Mouse (Mus musculus): Measurements from ENCODE around the gene Morn5. TPM values are rescaled to one million over a fixed set of nuclear protein-coding genes. Genes with fewer than 3 reads are reported as not detected.

The Morn5 gene
- polyA plus RNA-seq, 1 experiment, result 2.3 TPM

GRCm38 (mm10) chr2:36071660-36072305 lies 22.5 kb downstream of the Morn5 start:
- DNase-seq (ENCODE audit: low read depth), result no peak
- no peak for TF ChIP-seq POLR2A (IDR thresholded peaks at IDR 0.05; ENCODE audit: borderline replicate concordance, extremely low read depth, insufficient read depth, insufficient read length, poor library complexity, severe bottlenecking)
- TF ChIP-seq CTCF (IDR thresholded peaks at IDR 0.05; ENCODE audit: borderline replicate concordance, extremely low read depth, insufficient read depth, insufficient read length), result no peak

- no peak for DNase-seq (ENCODE audit: low read depth)
- no peak for TF ChIP-seq POLR2A (IDR thresholded peaks at IDR 0.05; ENCODE audit: borderline replicate concordance, extremely low read depth, insufficient read depth, insufficient read length, poor library complexity, severe bottlenecking)
- TF ChIP-seq CTCF (IDR thresholded peaks at IDR 0.05; ENCODE audit: borderline replicate concordance, extremely low read depth, insufficient read depth, insufficient read length), result no peak
Measured at GRCm38 (mm10) chr2:36073781-36074180, 24.5 kb downstream of the Morn5 start.

- no peak for DNase-seq (ENCODE audit: low read depth)
- TF ChIP-seq POLR2A (IDR thresholded peaks at IDR 0.05; ENCODE audit: borderline replicate concordance, extremely low read depth, insufficient read depth, insufficient read length, poor library complexity, severe bottlenecking) (no peak), CTCF (IDR thresholded peaks at IDR 0.05; ENCODE audit: borderline replicate concordance, extremely low read depth, insufficient read depth, insufficient read length) (no peak)
Measured at GRCm38 (mm10) chr2:36075210-36075609, 26.0 kb downstream of the Morn5 start.

- no peak for TF ChIP-seq CTCF (IDR thresholded peaks at IDR 0.05; ENCODE audit: borderline replicate concordance, extremely low read depth, insufficient read depth, insufficient read length)
- peak; percentile 76 for DNase-seq (ENCODE audit: low read depth)
Measured at GRCm38 (mm10) chr2:36077160-36077761, 28.0 kb downstream of the Morn5 start.

GRCm38 (mm10) chr2:36081446-36081845 lies 32.2 kb downstream of the Morn5 start:
- DNase-seq (ENCODE audit: low read depth), result no peak
- no peak for TF ChIP-seq POLR2A (IDR thresholded peaks at IDR 0.05; ENCODE audit: borderline replicate concordance, extremely low read depth, insufficient read depth, insufficient read length, poor library complexity, severe bottlenecking)
- no peak for TF ChIP-seq CTCF (IDR thresholded peaks at IDR 0.05; ENCODE audit: borderline replicate concordance, extremely low read depth, insufficient read depth, insufficient read length)

- DNase-seq (ENCODE audit: low read depth), result peak; percentile 53
Measured at GRCm38 (mm10) chr2:36082802-36083580, 33.7 kb downstream of the Morn5 start.

GRCm38 (mm10) chr2:36085041-36085440 lies 35.8 kb downstream of the Morn5 start:
- TF ChIP-seq POLR2A (IDR thresholded peaks at IDR 0.05; ENCODE audit: borderline replicate concordance, extremely low read depth, insufficient read depth, insufficient read length, poor library complexity, severe bottlenecking), result no peak
- no peak for TF ChIP-seq CTCF (IDR thresholded peaks at IDR 0.05; ENCODE audit: borderline replicate concordance, extremely low read depth, insufficient read depth, insufficient read length)
- DNase-seq (ENCODE audit: low read depth), result no peak

More at GRCm38 (mm10) chr2:36082802-36083580, 33.7 kb downstream of the Morn5 start:
- no peak for TF ChIP-seq CTCF (IDR thresholded peaks at IDR 0.05; ENCODE audit: borderline replicate concordance, extremely low read depth, insufficient read depth, insufficient read length)
- TF ChIP-seq POLR2A (IDR thresholded peaks at IDR 0.05; ENCODE audit: borderline replicate concordance, extremely low read depth, insufficient read depth, insufficient read length, poor library complexity, severe bottlenecking), result no peak

GRCm38 (mm10) chr2:36089190-36089589 lies 39.9 kb downstream of the Morn5 start:
- DNase-seq (ENCODE audit: low read depth), result peak; percentile 47
- TF ChIP-seq POLR2A (IDR thresholded peaks at IDR 0.05; ENCODE audit: borderline replicate concordance, extremely low read depth, insufficient read depth, insufficient read length, poor library complexity, severe bottlenecking) (no peak), CTCF (IDR thresholded peaks at IDR 0.05; ENCODE audit: borderline replicate concordance, extremely low read depth, insufficient read depth, insufficient read length) (no peak)

GRCm38 (mm10) chr2:36090853-36091741 lies 41.8 kb downstream of the Morn5 start:
- peak; percentile 77 for DNase-seq (ENCODE audit: low read depth)
- TF ChIP-seq POLR2A (IDR thresholded peaks at IDR 0.05; ENCODE audit: borderline replicate concordance, extremely low read depth, insufficient read depth, insufficient read length, poor library complexity, severe bottlenecking), result no peak
- no peak for TF ChIP-seq CTCF (IDR thresholded peaks at IDR 0.05; ENCODE audit: borderline replicate concordance, extremely low read depth, insufficient read depth, insufficient read length)

- no peak for DNase-seq (ENCODE audit: low read depth)
- TF ChIP-seq POLR2A (IDR thresholded peaks at IDR 0.05; ENCODE audit: borderline replicate concordance, extremely low read depth, insufficient read depth, insufficient read length, poor library complexity, severe bottlenecking) (no peak), CTCF (IDR thresholded peaks at IDR 0.05; ENCODE audit: borderline replicate concordance, extremely low read depth, insufficient read depth, insufficient read length) (no peak)
Measured at GRCm38 (mm10) chr2:36092748-36093147, 43.5 kb downstream of the Morn5 start.

GRCm38 (mm10) chr2:36093301-36093700 lies 44.0 kb downstream of the Morn5 start:
- TF ChIP-seq CTCF (IDR thresholded peaks at IDR 0.05; ENCODE audit: borderline replicate concordance, extremely low read depth, insufficient read depth, insufficient read length), result no peak
- TF ChIP-seq POLR2A (IDR thresholded peaks at IDR 0.05; ENCODE audit: borderline replicate concordance, extremely low read depth, insufficient read depth, insufficient read length, poor library complexity, severe bottlenecking), result no peak
- DNase-seq (ENCODE audit: low read depth), result no peak
